Mouse (Mus musculus) right cerebral cortex, adult 18-20 months (tissue): ENCODE data around the gene Acap2.

ENCODE experiments used
- DNase-seq: peaks from one replicate; pipeline ENCODE4 v3.0.0; 2022; ENCODE audit warnings: mixed read lengths

Acap2 gene

DNA sequence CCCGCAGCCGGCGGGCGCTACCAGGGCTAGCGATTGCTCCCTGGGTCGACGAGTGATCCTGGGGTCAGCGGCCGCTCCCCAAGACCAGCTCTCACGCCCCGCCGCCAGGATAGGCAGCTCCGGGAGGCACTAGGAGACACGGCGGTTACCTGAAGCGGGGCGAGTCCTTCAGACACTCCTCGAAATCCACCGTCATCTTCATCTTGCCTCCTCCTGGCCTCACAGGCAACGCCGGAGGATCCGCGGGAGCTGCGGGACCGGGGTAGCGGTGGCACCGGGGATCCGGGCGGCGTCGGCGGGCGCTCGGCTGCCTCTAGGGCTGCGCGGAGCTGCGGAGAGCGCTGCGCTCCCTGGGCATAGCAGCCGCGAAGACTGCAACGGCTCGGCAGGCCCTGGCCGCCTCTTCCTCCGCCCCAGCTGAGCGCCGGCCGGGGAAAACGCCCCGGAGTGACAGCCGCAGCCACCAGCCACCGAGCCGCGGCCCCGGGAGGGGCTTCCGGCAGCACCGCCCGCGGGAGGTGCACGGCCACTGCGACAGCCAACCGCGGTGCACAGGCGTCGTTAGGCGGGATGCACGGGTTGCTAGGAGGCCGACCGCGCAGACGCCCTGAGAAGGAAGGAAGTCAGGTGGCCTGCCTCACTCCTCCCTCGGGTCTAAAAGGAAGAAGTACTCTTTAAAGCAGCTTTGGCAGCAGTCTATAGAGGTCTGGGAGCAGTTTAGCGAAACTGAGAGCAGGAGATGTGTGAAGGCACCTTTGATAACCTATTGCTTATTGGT is at the start of gene Acap2:
Gene Acap2, minus strand, starts transcription at position 456 of the 778 bp plus-strand sequence.
- peak; percentile 99 for DNase-seq

DNA sequence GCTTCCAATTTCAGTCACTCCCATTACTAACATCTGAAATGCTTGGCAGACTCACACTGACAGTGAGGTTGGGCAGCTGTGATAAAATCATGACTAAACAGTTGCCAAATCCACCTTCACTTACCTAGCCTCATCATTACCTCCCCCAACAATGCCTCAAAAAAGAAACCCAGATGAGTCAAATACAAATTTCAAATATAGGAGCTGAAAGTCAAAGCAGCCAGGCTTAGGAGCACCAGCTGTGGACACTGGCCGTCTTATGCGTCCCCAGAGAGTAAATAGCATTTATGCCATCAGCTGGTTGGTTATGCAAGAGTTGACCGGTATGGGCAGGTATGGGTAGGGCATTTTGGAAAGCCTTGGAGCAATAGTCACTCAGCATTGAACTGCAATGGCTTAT is 48.4 kb upstream of the Acap2 start:
- DNase-seq = no peak

DNA sequence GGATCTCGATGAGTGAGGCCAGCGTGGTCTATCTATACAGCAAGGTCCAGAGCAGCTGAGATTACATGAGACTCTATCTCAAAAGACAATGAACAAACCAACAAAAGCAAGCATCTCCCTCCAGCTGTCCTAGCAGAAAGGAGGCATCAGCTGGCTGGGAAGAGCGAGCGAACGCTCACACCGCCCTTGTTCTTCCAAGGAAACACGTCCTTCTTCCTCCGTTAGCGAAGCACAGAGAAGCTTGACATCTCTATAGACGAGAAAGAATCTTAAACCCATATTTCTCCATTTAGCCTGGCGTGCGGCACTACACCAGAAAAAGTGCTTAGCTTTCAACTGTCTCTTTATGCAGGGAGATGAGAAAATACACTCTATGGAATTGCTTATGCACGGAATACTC is 47.7 kb upstream of the Acap2 start:
- no peak for DNase-seq

DNA sequence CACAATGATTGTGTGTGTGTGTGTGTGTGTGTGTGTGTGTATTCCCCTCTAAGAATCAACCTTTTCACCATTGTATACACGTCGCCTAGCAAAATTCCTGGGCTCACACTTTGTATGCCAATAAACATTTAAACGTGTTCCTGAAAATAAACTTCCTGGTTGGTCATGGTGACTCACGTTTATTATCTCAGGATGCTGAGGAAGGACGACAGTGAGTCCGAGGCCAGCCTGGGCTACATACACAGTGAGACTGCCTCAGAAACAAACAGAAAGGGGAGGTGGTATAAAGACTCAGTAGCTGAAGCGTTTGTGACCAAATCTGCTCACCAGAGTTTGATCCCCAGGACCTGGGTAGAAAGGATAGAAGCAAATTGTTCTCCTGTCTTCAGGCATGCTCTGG is 46.4 kb upstream of the Acap2 start:
- DNase-seq = no peak

DNA sequence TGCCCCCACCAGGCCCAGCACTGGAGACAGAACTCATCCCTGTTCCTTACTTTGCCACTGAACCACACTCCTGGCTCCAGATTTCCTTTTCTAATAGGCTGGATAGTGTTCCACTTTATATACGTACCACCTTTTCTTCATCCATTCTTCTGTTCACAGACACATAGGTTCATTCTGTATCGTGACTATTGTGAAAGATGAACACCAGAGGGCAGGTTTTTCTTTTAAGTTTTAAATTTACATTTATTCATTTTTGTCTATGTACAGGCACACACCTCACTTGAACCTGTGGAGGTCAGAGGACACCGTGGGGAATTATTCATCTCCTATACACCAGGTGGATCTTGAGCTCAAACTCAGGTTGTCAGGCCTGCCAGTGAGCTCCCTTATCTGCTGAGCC is 43.0 kb upstream of the Acap2 start:
- no peak for DNase-seq

DNA sequence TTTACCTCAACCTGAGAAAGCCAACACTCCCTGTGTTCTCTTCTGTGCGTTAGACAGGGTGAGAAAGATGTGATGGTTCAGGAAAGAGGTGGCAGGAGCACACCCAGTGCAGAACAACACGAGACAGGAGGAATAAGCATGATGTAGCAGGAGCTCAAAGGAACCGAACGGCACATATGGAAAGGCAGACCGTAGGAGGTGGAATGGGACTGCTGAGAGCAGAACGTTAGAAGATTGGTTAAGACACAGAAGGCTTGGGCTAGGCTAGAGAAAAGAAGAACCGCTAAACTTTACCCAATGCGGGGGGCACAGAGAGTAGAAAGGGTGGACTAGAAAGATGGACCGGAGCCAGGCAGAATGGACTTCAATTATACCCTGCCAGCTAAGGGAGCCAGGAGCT is 40.4 kb upstream of the Acap2 start:
- DNase-seq = peak; percentile 71

- DNase-seq = no peak
These were observed 39.5 kb upstream of the Acap2 start for GRCm38 (mm10) chr16:31240569-31240968.

GRCm38 (mm10) chr16:31238281-31238680 is 37.2 kb upstream of the Acap2 start:
- no peak for DNase-seq

DNA sequence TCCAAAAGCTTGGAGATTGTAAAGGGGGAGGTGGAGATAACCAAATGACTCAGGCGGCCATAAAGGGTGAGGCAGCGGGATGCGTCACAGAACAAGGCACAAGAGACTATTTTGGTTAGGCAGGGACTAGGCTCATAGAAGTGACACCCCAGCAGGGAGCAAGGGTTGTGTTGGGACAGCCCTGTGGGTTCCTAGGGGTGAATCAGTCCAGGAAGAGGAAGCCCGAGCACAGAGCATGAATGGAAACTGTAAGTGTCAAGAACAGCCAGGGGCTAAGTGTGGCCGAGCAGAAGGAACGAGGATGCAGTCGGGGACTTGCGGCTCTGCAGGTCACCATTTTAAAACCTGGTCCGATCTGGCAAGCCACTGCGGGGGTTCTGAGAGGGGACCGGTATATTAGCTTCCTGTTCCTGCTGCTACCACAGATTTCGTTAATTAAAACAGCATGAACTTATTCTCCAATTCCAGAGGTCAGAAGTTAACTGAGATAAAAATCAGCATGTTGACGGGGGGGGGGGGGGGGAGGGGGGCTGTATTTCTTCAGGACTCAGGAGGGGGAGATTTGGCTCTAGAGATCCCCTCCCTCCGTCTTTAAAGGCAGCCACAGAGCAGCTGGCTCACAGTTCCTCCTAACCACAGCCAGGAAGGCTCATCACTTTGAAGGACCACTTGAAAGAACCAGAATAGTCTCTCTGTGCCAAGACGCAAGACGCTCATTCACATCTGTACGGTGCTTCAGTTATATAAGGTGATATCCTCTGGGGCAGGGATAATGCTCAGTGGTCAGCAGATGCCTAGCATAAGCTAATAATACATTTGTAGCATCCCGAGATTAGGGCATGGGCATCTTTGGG is 34.6 kb upstream of the Acap2 start:
- no peak for DNase-seq

DNA sequence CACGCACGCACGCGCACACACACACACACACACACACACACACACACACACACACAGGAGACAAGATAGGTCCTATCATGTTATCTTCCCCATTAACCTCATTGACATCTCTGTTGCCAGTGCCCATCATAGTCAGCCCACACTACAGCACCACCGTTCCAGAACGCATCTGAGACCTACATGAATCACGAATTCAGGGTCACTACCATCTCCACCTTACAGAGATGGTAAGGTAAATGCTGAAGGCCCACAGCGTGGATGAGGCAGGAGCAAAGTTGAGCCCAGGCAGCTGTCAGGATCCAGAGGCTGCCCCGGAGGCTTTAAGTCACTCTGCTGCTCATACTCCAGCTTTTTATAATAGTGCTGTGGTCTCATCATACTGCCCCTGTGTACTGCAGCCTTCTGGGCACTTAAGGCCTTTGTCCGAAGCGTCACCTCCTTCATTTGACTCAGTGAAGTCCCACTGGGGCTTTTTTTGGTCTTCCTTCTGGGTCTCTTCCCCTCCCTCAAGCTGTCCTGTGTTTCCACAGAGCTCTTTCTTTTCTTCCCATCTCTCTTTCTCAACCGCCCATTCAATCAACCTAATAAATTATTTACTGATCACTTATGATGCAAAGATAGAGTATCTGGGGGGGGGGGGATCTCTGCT is 33.9 kb upstream of the Acap2 start:
- no peak for DNase-seq

- no peak for DNase-seq
These were observed 33.3 kb upstream of the Acap2 start for GRCm38 (mm10) chr16:31234356-31234755.

DNA sequence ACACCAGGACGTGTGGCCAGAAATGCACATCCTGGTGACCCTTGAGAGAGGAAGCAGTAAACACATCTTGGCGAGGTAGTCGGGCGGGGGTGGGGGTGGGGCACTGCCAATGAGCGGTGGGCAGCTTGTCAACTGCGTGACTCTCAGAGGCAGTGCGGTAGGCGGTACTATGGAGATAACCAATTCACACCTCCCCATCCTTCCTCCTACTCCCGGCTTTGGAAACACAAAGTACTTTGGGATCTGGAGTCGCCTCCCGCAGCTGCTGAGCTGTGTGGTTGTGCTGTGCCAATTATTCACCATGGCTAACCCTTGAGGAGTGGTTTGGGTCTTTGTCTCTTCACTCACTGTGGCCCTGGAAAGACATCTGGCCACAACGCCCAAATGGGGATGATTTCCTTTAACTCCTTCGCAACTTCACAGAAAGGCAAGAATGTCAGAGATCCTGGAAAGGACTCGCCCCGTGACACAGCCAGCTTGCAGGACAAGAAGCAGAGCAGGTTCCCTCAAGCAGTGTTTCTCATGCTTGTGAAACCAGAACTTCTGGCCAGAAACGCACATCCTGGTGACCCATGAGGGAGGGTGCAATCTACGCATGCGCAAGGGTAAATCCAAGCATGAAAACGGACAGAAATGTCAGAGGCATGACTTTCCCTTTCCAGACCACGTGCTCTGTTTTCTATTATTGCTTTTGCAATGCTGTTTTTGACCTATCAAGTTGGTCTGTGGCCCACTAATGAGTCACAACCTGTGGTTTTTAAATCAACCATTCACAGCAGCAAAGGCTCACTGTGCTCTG is 32.7 kb upstream of the Acap2 start:
- DNase-seq = peak; percentile 86

DNA sequence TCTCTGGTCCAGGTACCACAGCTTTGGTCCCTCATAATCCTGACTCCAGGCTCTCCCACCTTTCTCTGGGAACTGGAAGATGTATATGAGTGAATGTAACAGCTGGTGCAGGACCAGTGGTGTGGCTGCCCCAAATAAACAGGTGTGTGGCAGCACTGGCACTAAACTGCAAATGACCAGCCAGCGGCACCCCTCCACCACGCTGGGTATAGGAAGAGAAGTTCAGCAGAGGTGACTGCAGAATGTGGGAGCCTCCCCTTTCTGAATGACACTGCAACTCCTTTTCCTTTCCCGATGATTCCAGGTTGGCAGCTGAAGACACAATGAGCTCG is 32.1 kb upstream of the Acap2 start:
- DNase-seq = no peak

DNA sequence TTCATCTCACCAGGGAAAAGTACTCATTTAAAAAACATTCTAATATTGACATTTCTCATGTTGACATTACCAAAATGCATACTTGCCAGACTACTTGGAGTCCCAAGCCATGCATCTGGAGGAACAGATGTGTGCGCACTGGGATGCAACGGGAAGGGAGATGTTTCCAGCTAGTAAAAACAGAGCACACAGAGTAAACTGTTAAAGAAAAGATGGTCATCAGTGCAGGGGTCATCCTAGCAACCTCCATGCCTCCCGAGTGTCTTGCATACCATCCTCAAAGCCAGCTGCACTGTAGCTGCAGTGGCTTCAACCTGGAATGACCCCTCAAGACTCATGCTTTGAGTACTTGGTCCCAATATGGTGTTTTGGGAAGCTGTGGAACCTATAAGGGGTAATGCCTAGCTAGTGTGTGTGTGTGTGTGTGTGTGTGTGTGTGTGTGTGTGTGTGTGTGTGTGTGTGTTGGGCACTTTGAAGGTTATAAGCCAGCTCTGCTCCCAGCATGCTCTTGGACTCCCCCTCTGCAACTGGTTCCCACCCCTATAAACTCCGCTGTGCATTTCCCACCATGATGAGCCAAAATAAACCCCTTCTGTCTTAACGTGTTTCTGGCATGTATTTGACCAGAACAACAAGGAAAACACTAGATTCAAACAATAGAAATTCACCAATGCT is 31.6 kb upstream of the Acap2 start:
- DNase-seq = no peak

DNA sequence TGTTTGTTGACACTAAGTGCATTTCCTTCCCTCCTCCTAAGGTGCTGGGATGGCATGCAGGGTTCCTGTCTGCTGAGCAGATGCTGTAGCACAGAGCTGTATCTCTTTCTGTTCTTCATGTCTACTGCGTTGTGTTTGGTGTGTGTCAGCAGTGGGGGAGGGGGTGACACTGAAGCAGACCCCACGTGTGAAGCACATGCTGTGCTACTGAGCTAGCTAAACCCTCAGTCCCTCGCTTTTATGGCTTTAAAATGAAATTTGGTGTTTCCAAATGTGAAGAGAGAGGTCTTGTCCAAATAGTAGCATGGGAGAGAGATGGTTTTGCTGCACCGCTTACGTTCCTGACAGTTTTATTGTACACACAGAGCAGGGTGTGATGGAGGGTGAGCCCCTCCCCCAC is 30.5 kb upstream of the Acap2 start:
- no peak for DNase-seq

DNA sequence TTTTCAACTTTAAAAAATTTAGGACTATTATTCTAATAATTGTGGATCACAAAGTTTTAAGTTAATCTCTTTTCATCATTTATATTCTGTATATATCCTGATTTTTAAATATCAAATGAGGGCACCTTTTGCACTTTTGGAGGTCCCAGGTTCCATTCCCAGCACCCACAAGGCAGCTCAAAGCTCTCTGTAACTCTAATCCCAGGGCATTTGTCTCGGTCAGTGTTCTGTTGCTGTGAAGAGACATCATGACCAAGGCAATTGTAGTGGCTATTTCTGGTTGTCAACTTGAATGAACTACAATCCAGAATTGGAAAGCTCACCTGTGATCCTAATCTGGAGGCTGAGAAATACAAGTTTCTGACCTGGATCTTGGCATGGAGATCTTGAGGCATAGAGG is 26.7 kb upstream of the Acap2 start:
- DNase-seq = no peak

GRCm38 (mm10) chr16:31215271-31215670 is 14.2 kb upstream of the Acap2 start:
- DNase-seq = no peak

GRCm38 (mm10) chr16:31213463-31213862 is 12.4 kb upstream of the Acap2 start:
- DNase-seq = peak; percentile 1

DNA sequence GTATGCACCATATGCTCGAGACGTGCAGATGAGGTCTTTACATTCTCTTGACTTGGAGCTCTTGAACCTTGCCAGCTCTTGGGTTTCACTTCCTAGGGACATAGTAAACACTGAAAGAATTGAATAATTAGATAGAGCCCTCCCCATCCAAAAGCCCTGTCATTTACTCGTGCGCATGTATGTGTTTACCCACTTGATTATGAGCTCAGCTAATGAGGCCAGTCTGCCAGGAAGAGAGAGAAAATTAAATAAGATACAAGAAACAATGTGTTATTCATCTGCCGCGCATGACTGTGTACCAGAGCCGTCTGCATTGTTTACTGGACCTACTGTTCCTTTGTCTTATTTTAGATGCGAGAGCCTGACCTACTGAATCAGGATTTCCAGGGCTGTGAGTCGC is 10.5 kb upstream of the Acap2 start:
- DNase-seq = peak; percentile 1

DNA sequence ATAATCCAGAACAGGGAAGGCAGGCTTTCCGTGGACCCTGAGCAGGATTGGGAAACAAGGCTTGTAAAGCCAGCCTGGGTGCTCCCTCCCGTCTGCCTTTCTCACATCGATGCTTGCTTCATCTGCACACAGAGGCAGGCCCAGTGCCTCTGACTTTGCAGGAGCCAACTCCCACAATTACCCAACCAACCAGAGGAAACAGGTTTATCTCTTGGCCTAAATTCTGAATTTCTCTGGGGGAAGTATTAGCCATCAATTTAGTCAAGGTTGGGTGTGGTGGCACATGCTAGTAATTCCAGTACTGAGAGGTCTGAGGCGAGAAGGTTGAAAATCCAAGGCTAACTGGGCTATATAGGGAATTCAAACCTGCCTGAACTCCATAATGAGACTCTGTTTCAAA is 9.4 kb upstream of the Acap2 start:
- no peak for DNase-seq

GRCm38 (mm10) chr16:31209911-31210310 is 8.9 kb upstream of the Acap2 start:
- peak; percentile 0 for DNase-seq

DNA sequence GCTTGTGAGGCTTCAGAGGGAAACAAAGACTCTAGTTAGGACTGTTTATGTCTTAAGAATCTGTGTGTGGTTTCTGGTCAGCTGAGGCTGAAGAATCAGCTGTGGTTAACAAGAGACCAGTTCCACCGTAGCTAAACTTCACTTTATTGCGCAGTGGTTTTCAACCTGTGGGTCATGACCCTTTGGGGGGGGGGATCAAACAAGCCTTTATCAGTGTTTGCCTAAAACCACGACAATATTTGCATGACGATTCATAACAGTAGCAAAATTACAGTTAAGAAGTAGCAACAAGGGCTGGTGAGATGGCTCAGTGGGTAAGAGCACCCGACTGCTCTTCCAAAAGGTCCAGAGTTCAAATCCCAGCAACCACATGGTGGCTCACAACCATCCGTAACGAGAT is 4.7 kb upstream of the Acap2 start:
- DNase-seq = peak; percentile 0
